Mouse (Mus musculus): ENCODE results near the gene Gpr62.
A peak's percentile ranks its signal among the peaks of the same experiment; 100 is the strongest.

GRCm38 (mm10) chr9:106448498-106449031, 17.2 kb downstream of the Gpr62 start:
- TF ChIP-seq POLR2A (IDR thresholded peaks at IDR 0.05; ENCODE audit: borderline replicate concordance, control insufficient read depth, low read depth, low read length): no peak
- peak; percentile 72 for TF ChIP-seq CTCF (IDR thresholded peaks at IDR 0.05; ENCODE audit: control insufficient read depth, insufficient read depth, low read length)
